Mouse (Mus musculus) megakaryocyte, embryonic 14.5 days (primary cell): ENCODE data around the gene Pde1c.

Source experiments
- FLI1 ChIP-seq: IDR thresholded peaks from 2 replicates; pipeline ENCODE4 v1.6.1; 2012; ENCODE audit warnings: low read length, inconsistent platforms, mixed read lengths
- GATA1 ChIP-seq: IDR thresholded peaks from 3 replicates; pipeline ENCODE4 v1.6.1; 2012; ENCODE audit warnings: mixed read lengths, low read length, inconsistent platforms, borderline replicate concordance

DNA sequence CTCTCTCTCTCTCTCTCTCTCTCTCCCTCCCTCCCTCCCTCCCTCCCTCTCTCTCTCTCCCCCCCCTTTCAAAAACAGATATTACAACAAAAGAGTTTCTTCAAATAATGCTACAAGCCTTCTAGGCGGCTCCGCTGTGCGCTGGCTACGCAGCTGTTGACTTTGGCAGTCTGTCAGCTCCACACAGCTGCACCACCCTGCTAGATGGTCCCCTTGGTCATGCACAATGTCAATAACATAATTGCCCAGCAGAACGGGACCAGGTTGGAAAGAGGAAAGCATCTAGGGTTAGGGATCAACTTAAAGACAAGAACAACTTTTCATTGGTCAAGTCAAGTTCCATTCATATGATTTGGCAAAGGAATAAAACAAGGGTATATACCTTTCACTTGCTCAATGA is 206.3 kb downstream of the Pde1c start:
- no peak for TF ChIP-seq GATA1
- no peak for TF ChIP-seq FLI1
